Mouse (Mus musculus): Measurements from ENCODE around the gene Fcho1. TPM values are rescaled to one million over a fixed set of nuclear protein-coding genes. Genes with fewer than 3 reads are reported as not detected.
A peak's percentile ranks its signal among the peaks of the same experiment; 100 is the strongest.

Fcho1 gene
- polyA plus RNA-seq, 1 experiment from 2014 or later, result 16.6 TPM

GRCm38 (mm10) chr8:71679550-71680168 is 45.9 kb downstream of the Fcho1 start:
- Histone ChIP-seq H3K36me3 (no peaks in the 10 kb centered on the region), H3K27me3 (peaks cover 57% of the 10 kb centered on the region), H3K4me1 (replicated peaks) (peaks cover 32% of the 10 kb centered on the region), H3K27ac (no peak overlapping the region), H3K4me3 (replicated peaks) (peak overlapping the region; percentile 25), H3K4me2 (peak overlapping the region; percentile 32), H3K9ac (no peak overlapping the region), H3K9me3 (replicated peaks) (no peaks in the 10 kb centered on the region)
- DNase-seq (no peak), ATAC-seq (ENCODE audit: low read depth) (no peak)
- WGBS (ENCODE audit: insufficient replicate concordance), result 59% methylated on average over 46 of the region's 46 CpGs

- ATAC-seq (ENCODE audit: low read depth), result no peak
- no peak overlapping the region for H3K27ac ChIP-seq
- H3K4me1 ChIP-seq (replicated peaks), result peaks cover 32% of the 10 kb centered on the region
- H3K4me3 ChIP-seq (replicated peaks), result peak overlapping the region; percentile 25; the same call in 1 of the 2 replicates
- no peak overlapping the region for H3K9ac ChIP-seq
- WGBS (ENCODE audit: insufficient replicate concordance), result 72% methylated on average over 16 of the region's 16 CpGs
- H3K27me3 ChIP-seq, result peaks cover 51% of the 10 kb centered on the region
- DNase-seq, result no peak
- no peaks in the 10 kb centered on the region for H3K36me3 ChIP-seq
- H3K9me3 ChIP-seq (replicated peaks), result no peaks in the 10 kb centered on the region
- peak overlapping the region; percentile 32; the same call in 1 of the 2 replicates for H3K4me2 ChIP-seq
Observed at GRCm38 (mm10) chr8:71679116-71679515, 46.4 kb downstream of the Fcho1 start.

- Histone ChIP-seq H3K27me3 (peaks cover 42% of the 10 kb centered on the region), H3K36me3 (no peaks in the 10 kb centered on the region), H3K4me3 (replicated peaks) (no peak overlapping the region), H3K9me3 (replicated peaks) (no peaks in the 10 kb centered on the region), H3K4me2 (no peak overlapping the region), H3K9ac (no peak overlapping the region), H3K27ac (no peak overlapping the region), H3K4me1 (replicated peaks) (peaks cover 32% of the 10 kb centered on the region)
- ATAC-seq (ENCODE audit: low read depth), result no peak
- no peak for DNase-seq
- 66% methylated on average over 4 of the region's 4 CpGs for WGBS (ENCODE audit: insufficient replicate concordance)
Observed at GRCm38 (mm10) chr8:71678216-71678615, 47.3 kb downstream of the Fcho1 start.

GRCm38 (mm10) chr8:71677555-71677954 is 48.0 kb downstream of the Fcho1 start:
- H3K27ac ChIP-seq, result peak overlapping the region; percentile 77
- DNase-seq, result no peak
- peak overlapping the region; percentile 18 for H3K4me3 ChIP-seq (replicated peaks)
- peak overlapping the region; percentile 89 for H3K4me2 ChIP-seq
- ATAC-seq (ENCODE audit: low read depth), result no peak
- H3K9me3 ChIP-seq (replicated peaks), result no peaks in the 10 kb centered on the region
- no peak overlapping the region for H3K9ac ChIP-seq
- H3K27me3 ChIP-seq, result peaks cover 36% of the 10 kb centered on the region
- H3K4me1 ChIP-seq (replicated peaks), result peaks cover 32% of the 10 kb centered on the region
- no peaks in the 10 kb centered on the region for H3K36me3 ChIP-seq

- Histone ChIP-seq H3K4me2 (peak overlapping the region; percentile 89), H3K9ac (peak overlapping the region; percentile 81), H3K27ac (peak overlapping the region; percentile 77; the same call in 1 of the 2 replicates), H3K4me1 (replicated peaks) (peaks cover 38% of the 10 kb centered on the region), H3K4me3 (replicated peaks) (peak overlapping the region; percentile 76), H3K36me3 (no peaks in the 10 kb centered on the region), H3K9me3 (replicated peaks) (no peaks in the 10 kb centered on the region), H3K27me3 (peaks cover 28% of the 10 kb centered on the region)
- no peak for DNase-seq
- WGBS (ENCODE audit: insufficient replicate concordance), result 36% methylated on average over 9 of the region's 9 CpGs
- ATAC-seq (ENCODE audit: low read depth), result no peak
Observed at GRCm38 (mm10) chr8:71676803-71677202, 48.7 kb downstream of the Fcho1 start.

GRCm38 (mm10) chr8:71676020-71676741 is 49.3 kb downstream of the Fcho1 start, which contains the start of gene Jak3:
TSS of gene Jak3 (plus strand) at chr8:71676296.
- Histone ChIP-seq H3K4me1 (replicated peaks) (peaks cover 44% of the 10 kb centered on the region), H3K27ac (peak within 1 kb of the TSS; percentile 77), H3K4me3 (replicated peaks) (peak within 1 kb of the TSS; percentile 76), H3K4me2 (peak within 1 kb of the TSS; percentile 89), H3K9ac (peak within 1 kb of the TSS; percentile 81), H3K36me3 (no peaks in the 10 kb centered on the region), H3K9me3 (replicated peaks) (no peaks in the 10 kb centered on the region), H3K27me3 (peaks cover 26% of the 10 kb centered on the region)
- 2% methylated on average over 37 of the region's 40 CpGs for WGBS (ENCODE audit: insufficient replicate concordance)
- ATAC-seq (ENCODE audit: low read depth) (peak; percentile 75), DNase-seq (peak; percentile 61)

GRCm38 (mm10) chr8:71675456-71676019 is 50.0 kb downstream of the Fcho1 start:
- 40% methylated on average over 9 of the region's 9 CpGs for WGBS (ENCODE audit: insufficient replicate concordance)
- Histone ChIP-seq H3K27me3 (peaks cover 28% of the 10 kb centered on the region), H3K4me1 (replicated peaks) (peaks cover 50% of the 10 kb centered on the region), H3K4me2 (peak overlapping the region; percentile 89), H3K9me3 (replicated peaks) (no peaks in the 10 kb centered on the region), H3K4me3 (replicated peaks) (peak overlapping the region; percentile 76), H3K27ac (peak overlapping the region; percentile 77), H3K9ac (peak overlapping the region; percentile 81), H3K36me3 (no peaks in the 10 kb centered on the region)
- DNase-seq (no peak), ATAC-seq (ENCODE audit: low read depth) (no peak)

GRCm38 (mm10) chr8:71674071-71674470 is 51.4 kb downstream of the Fcho1 start:
- DNase-seq (no peak), ATAC-seq (ENCODE audit: low read depth) (no peak)
- Histone ChIP-seq H3K4me2 (no peak overlapping the region), H3K4me3 (replicated peaks) (no peak overlapping the region), H3K36me3 (no peaks in the 10 kb centered on the region), H3K4me1 (replicated peaks) (peaks cover 58% of the 10 kb centered on the region), H3K27me3 (peaks cover 32% of the 10 kb centered on the region), H3K27ac (no peak overlapping the region), H3K9me3 (replicated peaks) (no peaks in the 10 kb centered on the region), H3K9ac (no peak overlapping the region)
- 55% methylated on average over 2 of the region's 2 CpGs for WGBS (ENCODE audit: insufficient replicate concordance)

- Histone ChIP-seq H3K27ac (no peak overlapping the region), H3K4me1 (replicated peaks) (peaks cover 62% of the 10 kb centered on the region)
- 64% methylated on average over 6 of the region's 6 CpGs for WGBS (ENCODE audit: insufficient replicate concordance)
Observed at GRCm38 (mm10) chr8:71672168-71672735, 53.3 kb downstream of the Fcho1 start.

GRCm38 (mm10) chr8:71671549-71671965 is 54.0 kb downstream of the Fcho1 start, which contains the start of gene Unc13a:
TSS of gene Unc13a (minus strand) at chr8:71671757.
- ATAC-seq (ENCODE audit: low read depth) (peak; percentile 53), DNase-seq (peak; percentile 81)
- Histone ChIP-seq H3K4me3 (replicated peaks) (peak within 1 kb of the TSS; percentile 58), H3K4me2 (peak within 1 kb of the TSS; percentile 83), H3K27me3 (peaks cover 50% of the 10 kb centered on the region), H3K9me3 (replicated peaks) (no peaks in the 10 kb centered on the region), H3K36me3 (no peaks in the 10 kb centered on the region), H3K9ac (0 out of 2 replicates have a peak within 1 kb of the TSS, but pooled peaks have one; percentile 4), H3K27ac (no peak within 1 kb of the TSS), H3K4me1 (replicated peaks) (peaks cover 55% of the 10 kb centered on the region)
- WGBS (ENCODE audit: insufficient replicate concordance), result 0% methylated on average over 41 of the region's 42 CpGs

More at GRCm38 (mm10) chr8:71672168-71672735, 53.3 kb downstream of the Fcho1 start:
- DNase-seq (no peak), ATAC-seq (ENCODE audit: low read depth) (no peak)
- H3K36me3 ChIP-seq, result no peaks in the 10 kb centered on the region
- H3K9ac ChIP-seq, result 0 out of 2 replicates have a peak overlapping the region, but pooled peaks have one; percentile 4
- no peaks in the 10 kb centered on the region for H3K9me3 ChIP-seq (replicated peaks)
- H3K4me3 ChIP-seq (replicated peaks), result peak overlapping the region; percentile 58
- H3K27me3 ChIP-seq, result peaks cover 43% of the 10 kb centered on the region
- peak overlapping the region; percentile 83 for H3K4me2 ChIP-seq

All from liver, embryonic 13.5 days (tissue).